Mouse (Mus musculus): ENCODE measurements around the gene Nmral1. TPM values are rescaled to one million over a fixed set of nuclear protein-coding genes. Genes with fewer than 3 reads are reported as not detected.
A peak's percentile ranks its signal among the peaks of the same experiment; 100 is the strongest.
"Not testable (repeated sequence)": the region's sequence is repeated elsewhere in the genome, so short reads cannot be mapped to it uniquely, and the experiment has no call there.

Gene Nmral1
- polyA plus RNA-seq, 1 experiment from 2014 or later: 98.7 TPM

DNA sequence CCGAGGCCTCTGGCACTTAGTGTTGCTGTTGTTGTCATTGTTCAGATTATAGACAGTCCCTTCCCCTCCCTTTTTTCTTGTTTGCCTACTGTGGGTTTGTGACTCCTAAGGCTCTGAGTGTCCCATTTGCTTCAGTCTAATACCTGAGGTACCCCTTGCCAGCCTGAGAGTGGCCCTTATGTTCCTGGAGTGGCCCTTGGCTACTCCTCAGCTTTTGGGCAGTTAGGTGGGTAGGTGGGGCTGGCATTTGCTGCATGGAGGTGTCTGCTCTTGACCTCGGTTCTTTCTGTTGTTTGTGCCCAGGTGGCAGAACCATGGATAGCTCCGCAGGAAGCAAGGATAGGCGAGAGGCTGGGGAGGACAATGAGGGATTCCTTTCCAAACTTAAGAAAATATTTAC is 13.6 kb downstream of the Nmral1 start:
- WGBS: 82% methylated on average over 4 of the region's 4 CpGs
- H3K27me3 ChIP-seq (replicated peaks): no peaks in the 10 kb centered on the region
- H3K4me1 ChIP-seq: no peaks in the 10 kb centered on the region
- no peaks in the 10 kb centered on the region for H3K9me3 ChIP-seq
- peaks cover 91% of the 10 kb centered on the region for H3K36me3 ChIP-seq
- no peak overlapping the region for H3K9ac ChIP-seq
- ATAC-seq (ENCODE audit: low FRiP score, low read depth): no peak
- H3K27ac ChIP-seq: no peak overlapping the region
- no peak overlapping the region for H3K4me3 ChIP-seq
- no peak overlapping the region for H3K4me2 ChIP-seq (replicated peaks)

DNA sequence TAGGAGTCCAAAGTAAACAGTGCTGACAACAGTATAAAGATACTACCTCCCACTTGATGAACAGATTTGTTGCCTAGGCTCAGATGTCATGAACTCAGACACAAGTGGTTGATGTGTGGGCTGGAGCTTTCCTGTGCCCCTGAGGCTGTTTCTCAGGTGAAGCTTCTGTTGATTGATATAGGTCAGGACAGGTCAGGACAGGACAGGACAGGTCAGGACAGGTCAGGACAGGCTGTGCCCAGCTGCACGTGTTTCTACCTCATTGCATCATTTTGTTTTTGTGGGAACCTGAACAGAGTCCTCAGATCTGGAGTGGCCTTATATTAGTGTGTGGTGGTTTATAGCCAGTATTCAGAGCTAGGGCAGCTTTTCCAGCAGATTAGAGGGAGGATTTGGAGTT is 16.5 kb downstream of the Nmral1 start:
- no peaks in the 10 kb centered on the region for H3K4me1 ChIP-seq
- WGBS: 75% methylated on average over 1 of the region's 1 CpGs
- no peak overlapping the region for H3K27ac ChIP-seq
- ATAC-seq (ENCODE audit: low FRiP score, low read depth): no peak
- H3K9me3 ChIP-seq: no peaks in the 10 kb centered on the region
- no peak overlapping the region for H3K4me3 ChIP-seq
- no peaks in the 10 kb centered on the region for H3K27me3 ChIP-seq (replicated peaks)
- H3K4me2 ChIP-seq (replicated peaks): no peak overlapping the region
- H3K36me3 ChIP-seq: peaks cover 95% of the 10 kb centered on the region
- no peak overlapping the region for H3K9ac ChIP-seq

DNA sequence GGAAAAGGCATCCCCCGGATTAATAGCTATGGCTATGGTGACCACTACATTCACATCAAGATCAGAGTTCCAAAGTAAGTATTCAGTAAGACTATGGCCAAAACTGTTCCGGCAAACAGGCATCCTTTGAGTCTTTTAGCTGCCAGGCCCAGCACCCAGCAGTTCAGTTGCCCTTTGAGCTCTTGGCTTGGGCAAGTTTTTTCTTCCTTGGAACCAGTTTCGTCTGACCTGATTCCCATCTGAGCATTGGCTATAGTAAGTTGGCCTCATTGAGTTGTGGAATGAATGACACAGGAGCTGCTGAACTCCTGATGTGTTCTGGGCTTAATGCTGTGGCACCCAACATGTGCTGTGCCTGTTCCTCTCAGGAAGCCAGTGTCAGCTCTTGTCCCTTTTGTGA is 17.9 kb downstream of the Nmral1 start:
- no peak for ATAC-seq (ENCODE audit: low FRiP score, low read depth)
- H3K27ac ChIP-seq: no peak overlapping the region
- no peaks in the 10 kb centered on the region for H3K27me3 ChIP-seq (replicated peaks)
- no peak overlapping the region for H3K4me3 ChIP-seq
- H3K36me3 ChIP-seq: peaks cover 96% of the 10 kb centered on the region
- no peak overlapping the region for H3K4me2 ChIP-seq (replicated peaks)
- WGBS: 93% methylated on average over 3 of the region's 3 CpGs
- no peaks in the 10 kb centered on the region for H3K4me1 ChIP-seq
- no peak overlapping the region for H3K9ac ChIP-seq
- no peaks in the 10 kb centered on the region for H3K9me3 ChIP-seq

DNA sequence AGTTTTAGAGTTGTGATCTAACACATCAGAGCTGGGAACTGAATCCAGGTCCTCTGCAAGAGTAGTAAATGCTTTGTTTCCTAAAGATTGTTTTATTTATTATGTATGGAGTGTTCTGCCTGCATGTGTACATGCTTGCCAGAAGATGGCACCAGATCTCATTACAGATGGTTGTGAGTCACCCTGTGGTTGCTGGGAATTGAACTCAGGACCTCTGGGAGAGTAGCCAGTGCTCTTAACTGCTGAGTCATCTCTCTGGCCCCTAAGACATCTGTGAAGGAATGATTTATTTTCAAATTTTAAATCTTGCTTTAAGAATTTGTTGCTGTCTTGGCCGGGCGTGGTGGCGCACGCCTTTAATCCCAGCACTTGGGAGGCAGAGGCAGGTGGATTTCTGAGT is 29.8 kb downstream of the Nmral1 start:
- not testable (repeated sequence) for H3K4me3 ChIP-seq; ATAC-seq (ENCODE audit: low FRiP score, low read depth); H3K27me3 ChIP-seq (replicated peaks); H3K9me3 ChIP-seq; H3K9ac ChIP-seq; H3K27ac ChIP-seq; H3K4me1 ChIP-seq; H3K4me2 ChIP-seq (replicated peaks)
- 96% methylated on average over 4 of the region's 4 CpGs for WGBS
- peaks cover 61% of the 10 kb centered on the region for H3K36me3 ChIP-seq

DNA sequence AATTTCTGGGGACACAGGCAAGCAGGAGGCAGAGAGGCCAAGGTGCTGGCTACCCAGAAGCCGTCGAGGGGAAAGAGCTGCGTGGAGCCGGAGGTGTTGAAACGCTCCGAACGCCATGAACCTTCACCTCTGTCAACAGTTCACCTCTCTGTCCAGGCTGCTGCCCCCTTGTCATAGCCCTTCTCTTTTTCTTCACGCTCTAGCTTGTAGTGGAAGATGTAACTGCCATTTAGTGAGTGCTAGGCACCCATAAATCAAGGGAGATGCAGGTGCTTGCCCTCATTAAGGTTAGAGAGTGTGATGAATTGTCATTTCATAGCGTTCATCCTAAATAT is 34.7 kb downstream of the Nmral1 start:
- Histone ChIP-seq H3K4me2 (replicated peaks) (peak overlapping the region; percentile 92), H3K36me3 (peaks cover 18% of the 10 kb centered on the region), H3K4me3 (peak overlapping the region; percentile 88), H3K27ac (no peak overlapping the region), H3K9me3 (no peaks in the 10 kb centered on the region), H3K9ac (peak overlapping the region; percentile 81), H3K4me1 (peaks cover 8% of the 10 kb centered on the region), H3K27me3 (replicated peaks) (no peaks in the 10 kb centered on the region)
- ATAC-seq (ENCODE audit: low FRiP score, low read depth): no peak; the same call in 1 of the 2 replicates
- WGBS: under 1% methylated on average over 9 of the region's 9 CpGs

DNA sequence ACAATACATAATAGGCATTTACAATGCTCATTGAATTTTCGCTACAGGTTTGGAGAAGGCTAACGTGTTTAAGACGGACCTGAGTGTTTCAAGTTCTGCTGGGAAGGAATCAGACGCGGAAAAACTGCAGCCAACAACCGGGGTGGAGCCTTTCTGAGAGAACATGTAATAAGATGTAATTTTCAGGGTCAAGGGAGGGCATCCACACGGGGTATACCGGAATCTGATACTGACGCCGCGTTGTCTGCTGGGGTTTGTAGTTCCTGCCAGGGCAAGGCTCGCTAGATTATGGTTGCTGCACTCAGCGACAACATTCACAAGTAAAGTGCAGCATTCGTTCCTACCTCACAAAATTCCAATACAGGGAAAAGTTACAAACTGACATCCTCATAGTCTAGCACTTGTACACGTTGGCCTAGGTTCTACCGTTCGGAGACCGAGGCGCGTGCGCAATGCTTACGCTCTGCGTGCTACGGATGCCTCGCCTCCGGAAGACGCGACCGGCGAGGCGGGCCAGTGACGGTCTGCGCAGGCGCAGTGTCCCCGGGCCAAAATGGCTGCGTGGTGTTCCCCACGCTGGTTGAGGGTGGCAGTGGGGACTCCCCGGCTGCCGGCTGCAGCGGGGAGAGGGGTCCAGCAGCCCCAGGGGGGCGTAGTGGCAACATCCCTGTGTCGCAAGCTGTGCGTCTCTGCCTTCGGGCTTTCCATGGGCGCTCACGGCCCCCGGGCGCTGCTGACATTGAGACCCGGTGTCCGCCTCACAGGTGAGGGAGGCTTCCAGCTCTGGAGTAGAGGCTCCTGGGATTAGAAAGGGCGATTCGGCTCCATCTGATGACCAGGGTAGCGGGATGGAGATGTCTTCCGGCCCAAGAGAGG is 35.3 kb downstream of the Nmral1 start:
- Histone ChIP-seq H3K36me3 (peaks cover 12% of the 10 kb centered on the region), H3K9ac (peak overlapping the region; percentile 81), H3K9me3 (no peaks in the 10 kb centered on the region), H3K4me3 (peak overlapping the region; percentile 88), H3K27me3 (replicated peaks) (no peaks in the 10 kb centered on the region), H3K4me2 (replicated peaks) (peak overlapping the region; percentile 92), H3K4me1 (peaks cover 14% of the 10 kb centered on the region), H3K27ac (no peak overlapping the region)
- under 1% methylated on average over 54 of the region's 54 CpGs for WGBS
- peak; percentile 80 for ATAC-seq (ENCODE audit: low FRiP score, low read depth)

DNA sequence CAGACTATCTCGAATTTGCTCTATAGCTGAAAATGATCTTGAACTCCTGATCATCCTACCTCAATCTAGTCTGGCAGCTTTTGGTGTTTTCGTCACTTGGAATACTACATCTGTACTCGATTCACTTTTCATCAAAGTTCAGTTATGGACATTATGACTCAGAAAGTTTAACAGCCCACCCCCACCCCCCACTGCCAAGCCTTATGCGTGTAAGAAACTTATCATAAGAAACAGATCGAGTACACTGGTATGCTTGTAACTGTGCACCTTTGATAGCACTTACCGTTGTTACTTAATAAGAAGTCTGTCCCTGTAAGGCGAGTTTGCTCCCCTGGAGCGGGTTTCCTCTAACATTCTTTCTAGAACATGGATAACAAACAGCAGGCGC is 36.0 kb downstream of the Nmral1 start:
- Histone ChIP-seq H3K9me3 (no peaks in the 10 kb centered on the region), H3K36me3 (peaks cover 9% of the 10 kb centered on the region), H3K4me3 (peak overlapping the region; percentile 88), H3K4me1 (peaks cover 18% of the 10 kb centered on the region), H3K9ac (peak overlapping the region; percentile 50; the same call in 1 of the 2 replicates), H3K27ac (no peak overlapping the region), H3K4me2 (replicated peaks) (peak overlapping the region; percentile 92), H3K27me3 (replicated peaks) (no peaks in the 10 kb centered on the region)
- 32% methylated on average over 9 of the region's 9 CpGs for WGBS
- no peak for ATAC-seq (ENCODE audit: low FRiP score, low read depth)

DNA sequence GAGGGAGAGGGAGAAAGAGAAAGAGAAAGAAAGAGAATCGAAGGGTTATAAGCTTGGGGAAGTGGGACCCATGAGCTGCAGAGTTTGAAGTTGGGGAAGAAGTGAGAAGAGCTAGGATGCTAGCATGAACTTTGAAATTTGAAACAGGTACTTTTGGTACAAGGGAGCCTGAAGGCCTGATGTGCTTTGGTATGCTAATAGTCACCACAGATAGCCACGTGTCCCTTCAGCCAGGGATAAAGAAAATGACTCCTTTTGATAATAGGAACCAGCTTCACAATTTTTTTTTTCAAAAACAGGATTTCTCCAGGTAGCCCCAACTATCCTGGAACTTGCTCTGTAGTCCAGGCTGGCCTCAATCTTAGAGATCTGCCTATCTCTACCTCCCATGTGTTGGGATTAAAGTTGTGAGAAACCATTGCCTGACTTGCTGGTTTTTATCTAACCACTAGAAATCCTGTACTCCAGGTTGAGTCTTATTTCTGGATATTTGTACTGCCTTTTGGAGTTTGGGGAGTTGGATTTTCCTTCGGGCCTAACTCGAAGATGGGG is 36.5 kb downstream of the Nmral1 start:
- H3K4me3 ChIP-seq: no peak overlapping the region
- 77% methylated on average over 4 of the region's 4 CpGs for WGBS
- H3K36me3 ChIP-seq: peaks cover 4% of the 10 kb centered on the region
- H3K27ac ChIP-seq: no peak overlapping the region
- H3K4me1 ChIP-seq: peaks cover 18% of the 10 kb centered on the region
- no peak overlapping the region for H3K9ac ChIP-seq
- no peaks in the 10 kb centered on the region for H3K27me3 ChIP-seq (replicated peaks)
- no peaks in the 10 kb centered on the region for H3K9me3 ChIP-seq
- peak overlapping the region; percentile 92 for H3K4me2 ChIP-seq (replicated peaks)
- no peak for ATAC-seq (ENCODE audit: low FRiP score, low read depth)

DNA sequence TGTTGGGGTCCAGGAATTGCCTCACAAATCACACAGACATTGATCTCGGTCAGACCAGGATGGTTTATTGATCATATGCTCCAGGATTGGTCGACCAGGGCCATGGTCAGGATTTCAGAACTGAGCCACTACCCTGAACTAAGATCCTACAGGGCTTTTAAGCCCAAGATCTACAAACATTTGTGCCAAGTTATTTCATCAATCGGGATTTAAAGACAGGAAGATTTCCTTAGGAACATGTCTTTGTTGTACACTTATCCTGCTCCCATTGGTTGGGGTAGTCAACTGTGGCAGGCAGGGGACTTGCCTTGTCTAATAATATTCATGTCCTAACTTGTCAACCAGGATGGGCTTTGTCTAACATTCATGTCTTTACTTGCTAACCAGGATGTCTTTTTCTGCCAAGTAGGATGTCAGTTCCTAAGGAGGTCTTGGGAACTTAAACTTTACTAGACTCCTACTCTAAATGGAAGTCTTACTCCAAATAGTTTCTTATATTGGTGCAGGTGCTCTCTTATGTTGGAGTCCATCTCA is 38.2 kb downstream of the Nmral1 start:
- peaks cover 18% of the 10 kb centered on the region for H3K4me1 ChIP-seq
- not testable (repeated sequence) for ATAC-seq (ENCODE audit: low FRiP score, low read depth); H3K4me3 ChIP-seq; H3K9ac ChIP-seq; H3K27ac ChIP-seq; H3K9me3 ChIP-seq; H3K27me3 ChIP-seq (replicated peaks); H3K4me2 ChIP-seq (replicated peaks); H3K36me3 ChIP-seq
- 89% methylated on average over 3 of the region's 3 CpGs for WGBS

DNA sequence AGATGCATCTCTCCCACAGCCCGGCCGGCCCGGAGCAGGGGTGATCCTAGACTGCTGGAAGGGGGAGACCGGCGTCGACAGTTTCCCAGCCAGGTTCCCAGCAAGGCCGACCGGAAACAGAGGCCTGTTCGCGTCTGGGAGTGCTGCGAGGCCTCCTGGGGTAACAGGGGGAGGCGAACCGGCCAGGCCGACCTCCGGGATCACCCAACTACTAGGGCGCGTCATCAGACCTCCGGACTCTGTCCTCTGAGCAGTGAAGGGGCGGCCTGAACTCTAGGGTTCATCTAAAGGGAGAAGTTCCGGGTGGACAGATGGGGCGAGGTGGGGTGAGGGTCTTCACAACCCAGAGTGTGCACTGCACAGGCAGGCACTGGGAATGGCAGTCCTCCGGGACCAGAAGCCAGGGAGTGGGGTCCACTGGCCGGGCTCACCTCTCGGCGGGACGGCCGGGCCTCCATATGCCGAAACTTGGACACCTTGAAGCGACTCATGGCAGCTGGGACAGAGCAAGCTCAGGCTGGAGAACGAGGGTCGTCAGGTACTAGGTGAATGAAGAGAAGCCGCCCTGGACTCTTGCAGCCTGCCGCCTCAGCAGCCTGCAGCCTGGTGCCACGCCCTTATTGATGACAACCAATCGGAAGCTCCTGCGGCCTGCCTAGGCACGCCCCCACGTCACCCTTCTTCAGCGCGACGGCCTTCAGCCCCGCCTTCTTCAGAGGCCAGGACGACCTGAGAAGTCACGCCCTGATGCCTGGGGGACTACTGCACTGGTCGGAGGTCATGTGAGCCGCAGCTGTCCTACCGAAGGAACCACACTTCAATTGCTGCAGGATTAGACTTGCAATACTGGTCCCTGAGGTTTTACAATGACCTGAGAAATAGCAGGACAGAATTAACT is 39.8 kb downstream of the Nmral1 start, which contains the start of gene Coro7:
Gene Coro7 (minus strand): TSS at position 657 of the 898 bp plus-strand sequence.
- peaks cover 11% of the 10 kb centered on the region; the same call in 1 of the 2 replicates for H3K36me3 ChIP-seq
- H3K9me3 ChIP-seq: no peaks in the 10 kb centered on the region
- no peaks in the 10 kb centered on the region for H3K27me3 ChIP-seq (replicated peaks)
- H3K4me1 ChIP-seq: peaks cover 15% of the 10 kb centered on the region
- no peak within 1 kb of the TSS for H3K27ac ChIP-seq
- H3K4me3 ChIP-seq: peak within 1 kb of the TSS; percentile 58
- H3K4me2 ChIP-seq (replicated peaks): peak within 1 kb of the TSS; percentile 90
- WGBS: under 1% methylated on average over 47 of the region's 47 CpGs
- peak; percentile 93 for ATAC-seq (ENCODE audit: low FRiP score, low read depth)
- H3K9ac ChIP-seq: peak within 1 kb of the TSS; percentile 76

DNA sequence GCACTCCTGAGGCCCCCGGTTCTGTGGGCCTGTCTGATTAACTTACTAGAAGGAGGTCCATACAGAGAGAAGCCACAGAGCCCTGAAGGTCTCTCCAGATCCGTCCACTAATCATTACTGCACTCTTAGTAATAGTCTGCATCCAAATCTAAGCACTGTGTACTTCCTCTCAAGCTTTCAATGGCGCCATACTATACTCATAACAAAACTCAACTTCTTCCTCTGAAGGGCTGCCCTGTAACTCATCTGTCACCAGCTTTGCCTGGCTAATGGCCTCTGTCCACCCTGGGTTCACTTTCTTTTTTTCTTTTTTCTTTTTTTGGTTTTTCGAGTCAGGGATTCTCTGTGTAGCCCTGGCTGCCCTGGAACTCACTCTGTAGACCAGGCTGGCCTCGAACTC is 41.1 kb downstream of the Nmral1 start:
- Histone ChIP-seq H3K9me3 (no peaks in the 10 kb centered on the region), H3K36me3 (peaks cover 11% of the 10 kb centered on the region; the same call in 1 of the 2 replicates), H3K9ac (no peak overlapping the region), H3K27ac (no peak overlapping the region), H3K4me3 (no peak overlapping the region), H3K4me2 (replicated peaks) (peak overlapping the region; percentile 90), H3K4me1 (peaks cover 13% of the 10 kb centered on the region), H3K27me3 (replicated peaks) (no peaks in the 10 kb centered on the region)
- WGBS: 88% methylated on average over 5 of the region's 5 CpGs
- ATAC-seq (ENCODE audit: low FRiP score, low read depth): no peak

DNA sequence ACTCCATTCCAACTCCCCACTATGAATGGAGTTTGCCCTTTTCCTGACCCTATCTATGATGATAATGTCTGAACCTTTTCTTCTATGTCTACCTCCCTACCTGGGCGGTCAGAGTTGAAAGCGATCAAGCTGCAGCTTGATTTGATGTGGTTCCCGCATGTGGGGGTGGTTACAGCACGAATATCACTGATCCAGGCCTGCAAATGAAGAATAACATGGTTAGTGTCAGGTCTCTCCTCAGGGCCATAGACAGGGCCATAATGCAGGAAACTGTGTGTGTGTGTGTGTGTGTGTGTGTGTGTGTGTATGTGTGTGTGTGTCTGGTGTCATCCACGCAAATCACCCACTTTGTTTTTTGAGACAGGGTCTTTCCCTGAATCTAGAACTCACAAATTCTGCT is 42.3 kb downstream of the Nmral1 start:
- ATAC-seq (ENCODE audit: low FRiP score, low read depth): no peak
- 93% methylated on average over 5 of the region's 5 CpGs for WGBS
- no peaks in the 10 kb centered on the region for H3K9me3 ChIP-seq

More for the DNA sequence above, 42.3 kb downstream of the Nmral1 start:
- H3K4me1 ChIP-seq: peaks cover 10% of the 10 kb centered on the region
- H3K4me2 ChIP-seq (replicated peaks): no peak overlapping the region
- no peaks in the 10 kb centered on the region for H3K27me3 ChIP-seq (replicated peaks)
- peaks cover 11% of the 10 kb centered on the region; the same call in 1 of the 2 replicates for H3K36me3 ChIP-seq
- no peak overlapping the region for H3K9ac ChIP-seq
- no peak overlapping the region for H3K4me3 ChIP-seq
- no peak overlapping the region for H3K27ac ChIP-seq
